Mouse (Mus musculus) kidney, postnatal 25 days (tissue): ENCODE measurements around the gene Csrp3.

Experiments used
- DNase-seq, 2 experiments: peaks; one replicate each; pipeline ENCODE4 v3.0.0; 2021; ENCODE audit warnings: mixed read lengths in 2 of 2

Gene Csrp3

GRCm38 (mm10) chr7:48847820-48848650 lies at the start of gene Csrp3:
TSS of gene Csrp3 (minus strand) at chr7:48848033.
- no peak for DNase-seq

- no peak for DNase-seq
Measured at GRCm38 (mm10) chr7:48896051-48896450, 48.2 kb upstream of the Csrp3 start.

GRCm38 (mm10) chr7:48895475-48895874 lies 47.6 kb upstream of the Csrp3 start:
- DNase-seq, result no peak

GRCm38 (mm10) chr7:48894763-48895162 lies 46.9 kb upstream of the Csrp3 start:
- DNase-seq, result peak in 1 of 2 experiments; percentile 14

GRCm38 (mm10) chr7:48894152-48894551 lies 46.3 kb upstream of the Csrp3 start:
- peak; percentile 48 to 70 for DNase-seq

GRCm38 (mm10) chr7:48893093-48893492 lies 45.3 kb upstream of the Csrp3 start:
- DNase-seq, result peak in 1 of 2 experiments; percentile 9

- no peak for DNase-seq
Measured at GRCm38 (mm10) chr7:48891029-48891428, 43.2 kb upstream of the Csrp3 start.

GRCm38 (mm10) chr7:48888751-48889150 lies 40.9 kb upstream of the Csrp3 start:
- DNase-seq, result no peak

- DNase-seq, result no peak
Measured at GRCm38 (mm10) chr7:48887973-48888372, 40.1 kb upstream of the Csrp3 start.

GRCm38 (mm10) chr7:48884266-48884611 lies 36.4 kb upstream of the Csrp3 start:
- DNase-seq, result no peak

GRCm38 (mm10) chr7:48883525-48884265 lies 35.9 kb upstream of the Csrp3 start:
- DNase-seq, result no peak

- DNase-seq, result peak in 1 of 2 experiments; percentile 44
Measured at GRCm38 (mm10) chr7:48881971-48882609, 34.3 kb upstream of the Csrp3 start.

- DNase-seq, result peak; percentile 78 to 92
Measured at GRCm38 (mm10) chr7:48881486-48881885, 33.7 kb upstream of the Csrp3 start, which contains the start of gene E2f8. TSS of gene E2f8 (minus strand) at chr7:48881596.

GRCm38 (mm10) chr7:48880591-48881481 lies 33.0 kb upstream of the Csrp3 start:
- peak; percentile 98 to 99 for DNase-seq

GRCm38 (mm10) chr7:48879574-48879973 lies 31.7 kb upstream of the Csrp3 start:
- DNase-seq, result no peak

GRCm38 (mm10) chr7:48877786-48878390 lies 30.1 kb upstream of the Csrp3 start:
- no peak for DNase-seq

- DNase-seq, result peak; percentile 54 to 60
Measured at GRCm38 (mm10) chr7:48876526-48876925, 28.7 kb upstream of the Csrp3 start.

- no peak for DNase-seq
Measured at GRCm38 (mm10) chr7:48875096-48875495, 27.3 kb upstream of the Csrp3 start.

- DNase-seq, result no peak
Measured at GRCm38 (mm10) chr7:48871292-48871691, 23.5 kb upstream of the Csrp3 start.

GRCm38 (mm10) chr7:48870579-48871180 lies 22.8 kb upstream of the Csrp3 start:
- DNase-seq, result no peak

- DNase-seq, result no peak
Measured at GRCm38 (mm10) chr7:48870144-48870543, 22.3 kb upstream of the Csrp3 start.
